Mouse (Mus musculus): ENCODE measurements around the gene Pde8b. TPM values are rescaled to one million over a fixed set of nuclear protein-coding genes. Genes with fewer than 3 reads are reported as not detected.
A peak's percentile ranks its signal among the peaks of the same experiment; 100 is the strongest.

The Pde8b gene
- 100 to 1,000 TPM; 132 to 151 TPM for total RNA-seq (2021)
- long read RNA-seq, experiment 1, full-length matches to known transcripts, result 20 of 199 reads
- long read RNA-seq, experiment 1, partial matches to known transcripts, result 20 of 199 reads
- long read RNA-seq, experiment 1, other reads (novel, unspliced or antisense), result 159 of 199 reads
- long read RNA-seq, experiment 2, full-length matches to known transcripts, result 13 of 170 reads
- long read RNA-seq, experiment 2, partial matches to known transcripts, result 22 of 170 reads
- long read RNA-seq, experiment 2, other reads (novel, unspliced or antisense), result 135 of 170 reads

DNA sequence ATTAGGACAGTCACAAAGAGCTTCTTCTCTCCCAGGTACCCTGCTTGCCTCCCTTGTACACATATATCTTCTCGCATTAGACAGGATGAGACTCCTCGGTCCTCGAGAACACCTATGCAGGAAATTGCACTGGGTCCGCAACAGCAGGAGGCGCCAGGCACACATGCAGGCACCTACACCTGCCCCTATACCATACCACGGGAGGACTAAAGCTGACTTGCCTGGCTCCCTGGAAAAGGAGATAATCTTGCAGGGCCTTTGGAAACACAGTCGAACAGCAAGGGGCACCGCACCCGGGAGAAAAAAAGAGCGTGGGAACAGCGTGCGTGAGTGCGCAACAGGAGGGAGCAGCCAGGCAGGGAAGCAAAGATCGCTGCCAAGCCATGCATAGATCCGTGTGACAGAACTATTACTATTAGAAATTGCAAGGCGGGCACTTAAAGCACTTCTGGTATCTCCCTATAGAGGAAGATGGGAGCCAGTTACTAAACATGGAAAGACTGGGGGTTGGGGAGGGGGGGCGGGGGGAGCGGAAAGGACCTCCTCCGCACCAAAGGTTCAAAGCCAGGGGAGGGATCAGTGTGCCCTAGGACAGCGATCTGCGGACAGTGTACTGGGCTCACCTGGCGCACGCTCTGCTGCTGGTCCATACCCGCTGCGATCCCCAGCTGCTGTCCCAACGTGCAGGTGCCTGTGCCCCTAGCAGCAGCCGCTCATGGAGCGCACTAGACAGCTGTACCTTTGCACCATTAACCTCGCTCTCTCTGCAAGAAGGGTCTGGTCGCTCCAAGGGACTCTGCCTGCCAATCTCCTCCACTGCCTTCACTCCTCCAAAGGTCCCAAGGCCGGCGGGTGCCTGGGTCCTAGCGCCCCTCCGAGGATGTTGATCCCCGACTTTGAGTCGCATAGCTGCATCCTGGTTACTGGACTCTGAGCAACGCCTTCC is at the start of gene Pde8b:
Gene Pde8b (minus strand): TSS at position 826 of the 946 bp plus-strand sequence.
- peak; percentile 46 for TF ChIP-seq CTCF (IDR thresholded peaks at IDR 0.05)
- peak within 1 kb of the TSS; percentile 80 for H3K27ac ChIP-seq
- peak within 1 kb of the TSS; percentile 66 for H3K4me3 ChIP-seq
- intact Hi-C loops (cut with DNase I), result loop anchor here (2.0 kb wide), 1 partner anchor 75 kb away; no protein-coding TSS in a partner anchor
- DNase-seq (ENCODE audit: extremely low spot score in 1 of 2, low spot score in 2 of 2), result peak; percentile 43 to 53

DNA sequence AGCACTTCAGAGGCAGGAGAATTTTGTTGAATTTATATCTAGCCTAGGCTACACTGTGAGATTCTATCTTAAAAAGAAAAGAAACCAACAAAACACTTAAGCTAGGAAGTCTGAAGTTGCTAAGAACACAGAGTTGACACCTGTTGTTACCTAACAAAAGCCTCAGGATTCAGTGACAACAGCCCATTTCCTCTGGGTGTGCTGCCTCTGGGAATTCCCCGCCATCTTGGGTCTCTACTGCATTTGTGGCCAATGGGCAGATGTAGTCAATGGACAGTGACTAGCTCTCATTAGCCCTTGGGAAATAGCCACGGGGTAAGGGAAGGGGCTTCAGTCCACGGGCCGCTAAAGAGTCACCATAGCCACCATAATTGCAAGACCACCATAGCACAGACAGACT is 41.8 kb upstream of the Pde8b start:
- no peak for TF ChIP-seq CTCF (IDR thresholded peaks at IDR 0.05)
- Histone ChIP-seq H3K4me3 (no peak overlapping the region), H3K27ac (no peak overlapping the region)
- intact Hi-C loops (cut with DNase I), result no loop called here
- DNase-seq (ENCODE audit: extremely low spot score in 1 of 2, low spot score in 2 of 2), result no peak

DNA sequence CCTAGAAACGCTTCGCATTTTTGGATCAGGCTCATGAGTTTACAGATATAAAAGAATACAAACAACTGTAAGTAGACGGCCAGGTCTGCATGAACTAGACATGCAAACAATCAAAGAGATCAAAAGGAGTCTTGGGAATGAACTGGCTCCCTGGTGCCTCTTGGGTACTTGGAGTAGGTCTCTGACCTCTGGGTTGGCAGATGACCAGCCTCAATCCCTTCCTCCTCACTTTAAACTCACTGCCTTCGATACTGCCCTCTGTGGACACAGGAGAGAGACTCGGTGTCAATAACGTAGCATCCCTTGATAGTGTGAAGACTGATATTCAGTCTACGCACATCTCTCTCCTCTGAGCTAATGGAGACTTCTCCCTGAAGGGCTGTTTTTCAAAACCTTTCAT is 37.9 kb upstream of the Pde8b start:
- intact Hi-C loops (cut with DNase I), result loop anchor here (5.0 kb wide), 1 partner anchor 221 kb away; no protein-coding TSS in a partner anchor
- H3K4me3 ChIP-seq, result no peak overlapping the region
- H3K27ac ChIP-seq, result no peak overlapping the region
- no peak for DNase-seq (ENCODE audit: extremely low spot score in 1 of 2, low spot score in 2 of 2)
- no peak for TF ChIP-seq CTCF (IDR thresholded peaks at IDR 0.05)

DNA sequence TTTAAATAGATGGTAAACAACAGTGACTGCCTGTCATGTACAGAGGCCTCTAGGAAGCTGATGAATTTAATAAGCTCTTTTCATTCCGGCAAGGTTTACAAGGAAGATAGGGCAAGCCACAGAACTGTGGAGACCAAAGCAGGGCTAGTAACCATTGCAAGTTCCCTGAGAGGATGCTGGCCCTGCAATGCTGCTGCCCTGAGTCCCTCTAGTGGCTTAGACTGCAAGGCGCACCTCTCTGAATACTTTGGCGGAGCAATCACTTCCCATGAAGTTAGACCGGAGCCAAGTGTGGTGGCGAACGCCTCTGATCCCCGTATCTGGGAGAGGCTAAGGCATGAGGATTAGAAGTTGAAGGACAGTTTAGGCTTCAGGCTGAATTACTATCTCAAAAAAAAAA is 36.9 kb upstream of the Pde8b start:
- no peak overlapping the region for H3K27ac ChIP-seq
- no peak overlapping the region for H3K4me3 ChIP-seq
- intact Hi-C loops (cut with DNase I), result loop anchor here (1.0 to 5.0 kb wide), 3 partner anchors 220 to 311 kb away; partner anchors contain the start of gene Wdr41
- DNase-seq (ENCODE audit: extremely low spot score in 1 of 2, low spot score in 2 of 2), result peak; percentile 75 to 76
- TF ChIP-seq CTCF (IDR thresholded peaks at IDR 0.05), result peak; percentile 96

DNA sequence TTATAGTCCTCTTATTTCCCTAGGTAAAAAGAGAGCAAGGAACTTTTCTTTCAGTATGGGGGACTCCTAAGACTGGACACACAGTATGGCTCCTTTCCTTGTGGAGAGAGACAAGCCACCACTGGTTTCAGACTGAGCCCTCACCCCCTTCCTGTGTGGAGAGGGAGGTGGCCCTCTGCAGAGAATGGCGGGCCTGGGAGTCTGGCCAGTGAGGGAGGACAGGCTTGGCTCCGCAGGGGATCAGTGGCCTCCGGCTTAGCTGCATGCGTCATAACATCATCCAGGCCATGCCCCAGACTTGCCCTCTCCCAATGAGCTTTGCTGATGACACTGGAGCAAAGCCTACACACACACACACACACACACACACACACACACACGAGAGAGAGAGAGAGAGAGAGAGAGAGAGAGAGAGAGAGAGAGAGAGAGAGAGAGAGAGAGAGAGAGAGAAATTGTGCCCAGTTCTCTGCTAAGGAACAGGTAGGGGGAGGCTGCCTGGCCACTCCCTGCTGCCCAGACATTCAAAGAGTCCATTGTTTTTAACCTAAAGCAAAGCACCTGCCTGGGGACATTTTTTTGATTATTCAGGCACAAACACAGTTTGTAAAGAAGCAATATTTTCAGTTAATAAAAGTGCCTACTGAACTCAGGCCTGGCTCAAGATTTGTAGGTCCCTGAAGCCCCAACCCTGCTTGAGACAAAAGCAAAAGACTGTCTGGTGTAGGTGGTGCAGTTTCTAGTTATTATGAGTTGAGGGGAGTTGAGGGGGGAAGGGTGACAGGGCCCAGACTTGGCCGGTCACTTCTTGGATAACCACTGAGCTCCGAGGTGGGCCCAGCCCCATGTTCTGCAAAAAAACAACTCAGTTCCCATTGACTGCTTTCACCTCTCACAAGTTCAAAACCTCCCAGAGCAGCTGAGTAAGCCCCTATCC is 31.9 kb upstream of the Pde8b start:
- TF ChIP-seq CTCF (IDR thresholded peaks at IDR 0.05), result no peak
- H3K4me3 ChIP-seq, result no peak overlapping the region
- intact Hi-C loops (cut with DNase I), result no loop called here
- no peak for DNase-seq (ENCODE audit: extremely low spot score in 1 of 2, low spot score in 2 of 2)
- H3K27ac ChIP-seq, result no peak overlapping the region

DNA sequence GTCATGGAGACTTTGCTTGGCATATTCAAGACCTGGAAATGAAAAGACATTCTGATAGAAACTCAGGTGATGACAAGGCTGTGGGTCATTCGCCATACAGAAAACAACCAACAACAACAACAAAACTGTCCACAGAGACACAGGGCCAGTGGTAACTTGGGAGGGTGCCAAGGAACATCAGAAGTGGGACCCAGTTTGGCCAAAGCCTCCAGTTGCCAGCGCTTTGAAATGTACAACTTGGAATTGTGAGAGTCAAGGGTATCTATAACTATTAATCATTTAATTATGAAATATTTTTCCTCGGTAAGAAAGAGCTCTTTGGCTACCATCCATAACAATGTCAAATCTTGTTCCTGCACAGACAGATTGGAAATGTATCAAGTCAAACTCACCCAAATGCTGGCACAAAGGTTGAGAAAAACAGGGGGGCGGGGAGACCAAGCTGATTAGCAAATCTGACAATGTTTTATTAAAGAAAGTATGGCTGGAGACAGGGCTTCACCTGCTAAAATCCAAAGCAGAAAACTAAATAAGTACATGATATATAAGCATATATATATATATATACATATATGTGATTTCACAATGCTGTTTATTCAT is 28.4 kb upstream of the Pde8b start:
- intact Hi-C loops (cut with DNase I), result no loop called here
- no peak for DNase-seq (ENCODE audit: extremely low spot score in 1 of 2, low spot score in 2 of 2)
- H3K4me3 ChIP-seq, result no peak overlapping the region

DNA sequence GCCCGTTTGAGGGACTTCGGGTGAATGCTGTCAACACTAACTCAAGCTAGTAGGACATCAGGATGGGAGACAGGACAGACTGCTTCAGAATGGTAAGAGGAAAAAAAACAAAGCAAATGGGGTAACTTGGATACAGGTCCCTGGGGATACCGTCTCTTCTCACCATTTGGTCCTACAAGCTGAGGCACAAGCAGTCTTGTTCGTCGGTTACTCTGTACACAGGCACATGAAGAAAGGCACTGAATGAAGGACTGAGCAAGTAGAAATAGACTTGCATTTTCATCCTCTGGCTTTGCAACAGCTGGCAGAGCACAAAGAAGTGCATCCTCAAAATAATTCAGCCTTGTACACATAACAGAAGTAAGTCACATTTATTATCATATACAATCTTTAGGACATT is 14.6 kb upstream of the Pde8b start:
- Histone ChIP-seq H3K4me3 (no peak overlapping the region), H3K27ac (no peak overlapping the region)
- intact Hi-C loops (cut with DNase I), result no loop called here
- no peak for TF ChIP-seq CTCF (IDR thresholded peaks at IDR 0.05)
- no peak for DNase-seq (ENCODE audit: extremely low spot score in 1 of 2, low spot score in 2 of 2)

More for the DNA sequence above, 28.4 kb upstream of the Pde8b start:
- TF ChIP-seq CTCF (IDR thresholded peaks at IDR 0.05), result no peak
- H3K27ac ChIP-seq, result no peak overlapping the region

DNA sequence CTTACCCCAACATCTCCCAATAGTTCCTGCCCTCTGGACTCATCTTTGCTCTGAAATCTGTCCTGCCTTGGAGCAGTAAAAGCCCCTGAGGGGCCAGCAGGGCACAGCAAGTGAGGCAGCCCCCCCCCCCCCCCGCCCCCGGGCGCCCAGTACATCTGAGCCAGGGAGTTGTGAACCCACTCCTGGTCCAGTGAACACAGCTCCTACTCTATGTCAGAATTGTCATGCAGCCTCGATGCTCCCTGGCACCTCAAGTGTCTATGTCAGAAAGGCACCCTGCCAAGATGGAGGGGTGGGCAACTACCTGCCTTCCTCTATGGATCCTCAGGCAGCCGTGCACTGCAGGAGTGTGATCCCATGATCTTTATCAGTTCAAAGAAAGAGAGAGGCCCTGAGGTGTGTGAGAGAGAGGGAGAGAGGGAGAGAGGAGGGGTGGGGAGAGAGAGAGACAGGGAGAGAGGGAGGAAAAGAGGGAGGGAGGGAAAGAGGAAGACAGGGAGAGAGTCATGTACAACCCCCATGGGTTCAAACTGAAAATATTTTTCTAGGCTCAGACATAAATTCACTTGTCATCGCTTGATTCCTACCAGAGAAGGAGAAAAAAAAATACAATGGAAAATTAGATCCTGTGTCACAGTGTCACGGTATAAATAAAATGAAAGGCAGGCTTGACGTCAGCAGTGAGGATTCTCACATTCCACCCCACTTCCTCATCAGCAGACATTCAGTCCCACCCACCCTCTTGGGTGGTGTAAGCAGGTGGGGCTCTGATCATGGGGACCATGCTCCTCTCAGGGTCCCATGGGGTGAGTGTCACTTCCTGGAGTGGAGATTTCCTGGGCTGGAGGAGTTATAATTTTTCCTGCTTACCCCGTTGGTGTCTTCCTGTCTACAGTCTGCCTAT is 11.0 kb upstream of the Pde8b start:
- TF ChIP-seq CTCF (IDR thresholded peaks at IDR 0.05), result no peak
- DNase-seq (ENCODE audit: extremely low spot score in 1 of 2, low spot score in 2 of 2), result no peak
- no peak overlapping the region for H3K27ac ChIP-seq
- H3K4me3 ChIP-seq, result no peak overlapping the region
- intact Hi-C loops (cut with DNase I), result no loop called here

DNA sequence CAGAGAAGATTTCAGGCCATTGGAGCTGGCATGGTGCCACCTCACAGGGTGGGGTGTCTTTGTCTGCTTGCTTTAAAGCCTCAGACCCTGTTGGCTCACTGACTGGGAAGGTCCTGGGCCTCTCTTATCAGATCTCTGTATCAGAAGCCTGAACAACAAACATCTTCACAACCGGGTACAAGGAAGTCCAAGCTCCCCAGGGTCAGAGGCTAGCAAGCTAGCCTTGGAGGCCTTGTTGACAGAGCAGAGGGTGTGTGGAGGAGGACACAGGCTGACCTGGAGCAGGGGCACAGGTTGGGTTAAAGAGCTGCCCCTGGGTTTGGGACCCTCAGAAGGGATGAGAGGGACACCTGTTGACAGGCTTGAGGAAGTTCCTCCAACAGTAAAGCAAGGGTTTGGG is 10.3 kb upstream of the Pde8b start:
- H3K4me3 ChIP-seq, result no peak overlapping the region
- no peak for TF ChIP-seq CTCF (IDR thresholded peaks at IDR 0.05)
- no peak for DNase-seq (ENCODE audit: extremely low spot score in 1 of 2, low spot score in 2 of 2)
- H3K27ac ChIP-seq, result no peak overlapping the region
- intact Hi-C loops (cut with DNase I), result no loop called here

DNA sequence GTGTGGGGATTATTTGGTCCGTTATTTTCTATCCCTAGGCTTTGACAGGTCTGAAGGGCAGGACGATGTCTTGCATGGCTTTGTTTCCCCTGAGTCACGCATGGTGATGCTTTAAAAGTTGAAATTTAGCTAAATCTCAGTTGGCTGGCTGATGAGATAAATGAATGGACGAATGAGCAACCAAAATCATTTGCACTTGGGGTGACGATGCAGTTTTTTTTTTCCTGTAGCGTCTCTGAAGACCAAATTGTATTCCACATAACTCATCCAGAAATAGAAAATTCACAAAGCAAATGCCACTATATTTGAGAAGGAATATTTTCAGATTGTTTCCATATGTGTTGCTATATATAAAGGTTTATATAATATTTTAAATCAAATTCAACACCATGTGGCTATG is 6.9 kb upstream of the Pde8b start:
- peak overlapping the region; percentile 73 for H3K27ac ChIP-seq
- H3K4me3 ChIP-seq, result no peak overlapping the region
- DNase-seq (ENCODE audit: extremely low spot score in 1 of 2, low spot score in 2 of 2), result no peak
- intact Hi-C loops (cut with DNase I), result no loop called here
- TF ChIP-seq CTCF (IDR thresholded peaks at IDR 0.05), result no peak
